Mouse (Mus musculus) forebrain, postnatal 0 days (tissue): ENCODE results near the gene Myo1a. TPM values are rescaled to one million over a fixed set of nuclear protein-coding genes. Genes with fewer than 3 reads are reported as not detected.
A peak's percentile ranks its signal among the peaks of the same experiment; 100 is the strongest.

Experiments
- ATAC-seq: fragments of 200-750 bp; cut with Nextera tagmentation; 2 replicates; pipeline ENCODE4 v1.8.0; 2017; ENCODE audit warnings: mild to moderate bottlenecking, moderate library complexity
- DNase-seq: peaks from one replicate; pipeline ENCODE4 v3.0.0-alpha.2; 2015
- H3K27ac ChIP-seq: fragments of 300-500 bp; sonication (generic); 2 replicates; pipeline ENCODE4 v1.5.1; 2014; ENCODE audit warnings: low read depth, mild to moderate bottlenecking, antibody characterized with exemption, low read length, moderate library complexity, mixed read lengths
- H3K27me3 ChIP-seq: fragments of 300-500 bp; sonication (generic); 2 replicates; pipeline ENCODE4 v1.6.1; 2014; ENCODE audit warnings: mild to moderate bottlenecking, low read length, mixed read lengths; ENCODE audit not compliant: insufficient read depth
- H3K36me3 ChIP-seq: fragments of 300-500 bp; sonication (generic); 2 replicates; pipeline ENCODE4 v1.6.1; 2014; ENCODE audit warnings: mild to moderate bottlenecking, moderate library complexity; ENCODE audit not compliant: insufficient read depth
- H3K4me1 ChIP-seq: fragments of 300-500 bp; sonication (generic); 2 replicates; pipeline ENCODE4 v1.6.1; 2014; ENCODE audit warnings: antibody characterized with exemption; ENCODE audit not compliant: insufficient read depth
- H3K4me2 ChIP-seq: fragments of 300-500 bp; sonication (generic); 2 replicates; pipeline ENCODE4 v1.6.1; 2014; ENCODE audit warnings: low read depth, mild to moderate bottlenecking, moderate library complexity
- H3K4me3 ChIP-seq: fragments of 300-500 bp; sonication (generic); 2 replicates; pipeline ENCODE4 v1.5.1; 2014; ENCODE audit warnings: low read depth, low read length, mixed read lengths
- H3K9ac ChIP-seq: fragments of 300-500 bp; sonication (generic); 2 replicates; pipeline ENCODE4 v1.6.1; 2014; ENCODE audit warnings: mild to moderate bottlenecking
- H3K9me3 ChIP-seq: fragments of 300-500 bp; sonication (generic); 2 replicates; pipeline ENCODE4 v1.6.1; 2016; ENCODE audit warnings: low read length
- CTCF ChIP-seq: sonication (generic); IDR thresholded peaks from 2 replicates; pipeline ENCODE4 v1.5.1; 2016; ENCODE audit warnings: antibody characterized with exemption, control low read depth, low read depth
- WGBS: fragments of 180-500 bp; shearing (Covaris S2); extraction: QIAGEN DNeasy Blood & Tissue Kit; methylation state at CpG from one replicate; pipeline ENCODE4 v1.1.7; 2014; 5-methylcytosine and 5-hydroxymethylcytosine counted together
- polyA plus RNA-seq: library from polyadenylated mRNA; unstranded; fragments of >200 nt; fragmentation: Nextera tagmentation; extraction: Ambion mirVana; gene quantifications from 2 replicates; pipeline ENCODE4 v1.2.1, GENCODE M21; 2015
- total RNA-seq: library from RNA; depleted of rRNA; stranded (reverse); fragments of >200 nt; gene quantifications from 2 replicates; pipeline ENCODE4 v1.2.3, GENCODE M21; 2014

The Myo1a gene
- total and polyA plus RNA-seq, 2 experiments from 2014 or later: 0.28 to 0.29 TPM

DNA sequence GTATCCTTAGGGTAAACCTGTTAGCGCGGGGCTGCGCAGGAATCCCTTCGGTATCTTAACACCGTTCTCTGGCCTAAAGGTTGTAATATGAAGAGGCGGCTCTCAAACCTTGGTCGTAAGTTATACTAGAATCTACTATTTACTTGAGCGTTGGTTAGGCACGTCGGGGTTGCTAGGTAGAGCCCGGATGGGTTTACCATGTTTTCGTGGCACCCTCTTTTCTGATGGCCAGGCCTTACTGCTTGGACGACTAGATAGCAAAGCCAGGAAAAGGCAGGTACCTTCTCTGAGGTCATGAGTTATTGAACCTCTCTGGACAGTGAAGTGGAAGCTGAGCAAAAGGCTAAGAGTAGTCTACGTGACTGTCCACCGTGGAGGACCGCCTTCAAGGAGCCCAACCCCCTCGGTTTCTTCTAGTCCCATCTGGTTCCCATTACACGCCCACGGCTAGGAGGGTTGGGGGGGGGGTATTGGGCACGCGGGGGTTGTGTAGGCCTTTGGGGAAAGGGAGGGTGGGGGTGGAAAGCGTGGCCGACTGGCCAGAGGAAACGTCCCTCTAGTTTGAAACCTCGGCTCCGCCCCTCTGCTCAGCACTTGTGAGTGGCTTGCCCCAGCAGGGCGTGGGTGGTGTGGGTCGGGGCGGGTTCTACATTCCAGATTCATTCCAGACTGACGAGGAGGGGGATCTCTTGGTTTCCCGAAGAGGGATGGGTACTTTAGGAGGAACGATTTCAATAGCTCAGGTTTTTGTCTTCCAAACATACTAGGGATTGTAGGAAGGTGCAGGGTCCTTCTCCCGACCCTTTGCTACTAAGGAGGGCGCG is 37.5 kb upstream of the Myo1a start:
- H3K27ac ChIP-seq: peak overlapping the region; percentile 84
- peak; percentile 62 for DNase-seq
- TF ChIP-seq CTCF: no peak
- ATAC-seq: peak; percentile 30
- peak overlapping the region; percentile 88 for H3K4me2 ChIP-seq
- H3K36me3 ChIP-seq: no peaks in the 10 kb centered on the region
- WGBS: 5% methylated on average over 35 of the region's 35 CpGs
- peak overlapping the region; percentile 62 for H3K9ac ChIP-seq
- peaks cover 25% of the 10 kb centered on the region for H3K27me3 ChIP-seq
- H3K9me3 ChIP-seq: no peaks in the 10 kb centered on the region
- H3K4me1 ChIP-seq: peaks cover 20% of the 10 kb centered on the region
- peak overlapping the region; percentile 66 for H3K4me3 ChIP-seq

GRCm38 (mm10) chr10:127668093-127669050 is 36.6 kb upstream of the Myo1a start, which contains the start of gene Nab2:
Gene Nab2, minus strand, starts transcription at chr10:127668568.
- peak; percentile 75 for DNase-seq
- peak within 1 kb of the TSS; percentile 57 for H3K9ac ChIP-seq
- peak within 1 kb of the TSS; percentile 84 for H3K27ac ChIP-seq
- TF ChIP-seq CTCF: 0 out of 2 replicates have a peak, but pooled peaks have one; percentile 31
- peaks cover 19% of the 10 kb centered on the region for H3K27me3 ChIP-seq
- peak; percentile 58; the same call in 1 of the 2 replicates for ATAC-seq
- H3K4me3 ChIP-seq: peak within 1 kb of the TSS; percentile 66
- WGBS: 3% methylated on average over 37 of the region's 40 CpGs
- peaks cover 20% of the 10 kb centered on the region for H3K4me1 ChIP-seq
- H3K9me3 ChIP-seq: no peaks in the 10 kb centered on the region
- H3K36me3 ChIP-seq: no peaks in the 10 kb centered on the region
- peak within 1 kb of the TSS; percentile 88 for H3K4me2 ChIP-seq

DNA sequence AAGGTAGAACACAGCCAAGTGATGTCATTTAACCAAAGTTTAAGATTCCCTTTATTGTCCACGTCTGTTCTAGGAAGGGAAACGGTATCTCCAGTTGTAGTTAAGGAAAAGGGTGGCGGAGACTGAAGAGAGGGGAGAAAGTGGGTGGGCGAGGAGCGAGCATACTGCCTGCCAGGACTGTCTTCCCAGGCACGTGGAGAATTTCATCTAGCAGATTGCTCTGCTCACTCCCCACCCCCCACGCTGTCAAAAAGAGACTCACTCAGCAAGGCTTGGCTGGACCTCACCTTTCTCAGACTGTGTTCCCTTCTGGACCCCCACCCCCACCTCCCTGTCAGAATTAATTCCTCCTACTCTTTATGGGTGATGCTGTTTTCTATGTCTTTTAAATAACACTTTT is 35.8 kb upstream of the Myo1a start:
- Histone ChIP-seq H3K27me3 (peaks cover 13% of the 10 kb centered on the region; the same call in 1 of the 2 replicates), H3K4me2 (peak overlapping the region; percentile 88), H3K36me3 (no peaks in the 10 kb centered on the region), H3K27ac (no peak overlapping the region; the same call in 1 of the 2 replicates), H3K9ac (peak overlapping the region; percentile 6; the same call in 1 of the 2 replicates), H3K4me3 (no peak overlapping the region), H3K9me3 (no peaks in the 10 kb centered on the region), H3K4me1 (peaks cover 20% of the 10 kb centered on the region)
- no peak for ATAC-seq
- WGBS: 23% methylated on average over 7 of the region's 7 CpGs
- DNase-seq: peak; percentile 46
- no peak for TF ChIP-seq CTCF

DNA sequence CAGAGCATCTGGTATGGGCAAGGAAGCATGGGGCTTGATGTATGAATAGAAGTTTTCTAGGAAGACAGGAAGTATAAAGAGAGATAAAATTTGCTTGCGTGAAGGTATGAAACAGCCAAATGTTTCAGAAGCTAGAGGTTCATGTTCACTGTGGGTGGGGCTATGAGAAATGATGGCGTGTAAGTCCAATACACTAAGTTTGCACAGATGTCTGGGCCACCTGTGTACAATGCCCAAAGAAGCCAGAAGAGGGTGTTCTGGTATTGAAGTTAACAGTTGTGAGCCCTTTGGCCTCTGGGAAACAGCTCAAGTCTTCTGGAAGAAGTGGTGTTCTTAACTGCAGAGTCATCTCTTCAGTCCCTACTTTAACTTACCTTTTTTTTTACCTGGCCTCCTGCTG is 34.8 kb upstream of the Myo1a start:
- no peak overlapping the region for H3K4me3 ChIP-seq
- no peaks in the 10 kb centered on the region for H3K9me3 ChIP-seq
- 93% methylated on average over 2 of the region's 2 CpGs for WGBS
- DNase-seq: no peak
- no peak overlapping the region for H3K4me2 ChIP-seq
- ATAC-seq: no peak
- H3K27ac ChIP-seq: no peak overlapping the region
- no peak for TF ChIP-seq CTCF
- peaks cover 20% of the 10 kb centered on the region for H3K4me1 ChIP-seq
- no peaks in the 10 kb centered on the region for H3K36me3 ChIP-seq
- H3K27me3 ChIP-seq: 0 out of 2 replicates have a peak, but pooled peaks cover 4% of the 10 kb centered on the region
- no peak overlapping the region for H3K9ac ChIP-seq

- DNase-seq (no peak), ATAC-seq (no peak)
- Histone ChIP-seq H3K4me3 (no peak overlapping the region), H3K27me3 (no peaks in the 10 kb centered on the region), H3K36me3 (no peaks in the 10 kb centered on the region), H3K9ac (no peak overlapping the region), H3K4me2 (no peak overlapping the region), H3K4me1 (peaks cover 20% of the 10 kb centered on the region), H3K9me3 (no peaks in the 10 kb centered on the region), H3K27ac (no peak overlapping the region)
- WGBS: 39% methylated on average over 2 of the region's 2 CpGs
- peak; percentile 55 for TF ChIP-seq CTCF
Observed at GRCm38 (mm10) chr10:127671276-127671675, 33.7 kb upstream of the Myo1a start.

DNA sequence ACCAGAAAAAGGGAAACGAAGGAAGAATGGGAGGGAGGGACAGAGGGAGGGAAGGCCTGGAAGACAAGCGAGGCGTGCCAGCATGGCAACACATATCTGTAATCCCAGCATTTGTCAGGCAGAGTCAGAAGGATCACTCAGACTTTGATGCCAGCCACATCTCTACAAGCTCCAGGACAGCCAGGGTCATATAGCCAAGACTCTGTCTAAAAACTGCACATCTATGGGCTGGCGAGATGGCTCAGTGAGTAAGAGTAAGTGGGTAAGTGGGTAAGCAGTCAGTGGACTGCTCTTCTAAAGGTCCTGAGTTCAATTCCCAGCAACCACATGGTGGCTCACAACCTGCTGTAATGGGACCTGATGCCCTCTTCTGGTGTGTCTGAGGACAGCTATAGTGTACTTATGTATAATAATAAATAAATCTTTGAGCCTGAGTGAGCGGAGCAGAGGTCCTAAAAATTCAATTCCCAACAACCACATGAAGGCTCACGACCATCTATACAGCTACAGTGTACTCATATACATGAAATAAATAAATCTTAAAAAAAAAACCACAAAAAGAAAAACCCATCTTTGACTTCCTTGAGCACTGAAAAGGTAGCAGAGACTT is 30.8 kb upstream of the Myo1a start:
- H3K4me3 ChIP-seq: no peak overlapping the region
- H3K27me3 ChIP-seq: no peaks in the 10 kb centered on the region
- 0 out of 2 replicates have a peak, but pooled peaks cover 5% of the 10 kb centered on the region for H3K4me1 ChIP-seq
- no peak overlapping the region for H3K9ac ChIP-seq
- 93% methylated on average over 6 of the region's 6 CpGs for WGBS
- no peak for TF ChIP-seq CTCF
- H3K27ac ChIP-seq: no peak overlapping the region
- no peak overlapping the region for H3K4me2 ChIP-seq
- ATAC-seq: no peak
- no peaks in the 10 kb centered on the region for H3K9me3 ChIP-seq
- no peak for DNase-seq
- no peaks in the 10 kb centered on the region for H3K36me3 ChIP-seq
